Mouse (Mus musculus): ENCODE results near the gene Arid1b. TPM values are rescaled to one million over a fixed set of nuclear protein-coding genes. Genes with fewer than 3 reads are reported as not detected.
A peak's percentile ranks its signal among the peaks of the same experiment; 100 is the strongest.
"Not testable (repeated sequence)": the region's sequence is repeated elsewhere in the genome, so short reads cannot be mapped to it uniquely, and the experiment has no call there.

Gene Arid1b
- total RNA-seq, 2 experiments from 2014 or later: 33.6 to 36.6 TPM

DNA sequence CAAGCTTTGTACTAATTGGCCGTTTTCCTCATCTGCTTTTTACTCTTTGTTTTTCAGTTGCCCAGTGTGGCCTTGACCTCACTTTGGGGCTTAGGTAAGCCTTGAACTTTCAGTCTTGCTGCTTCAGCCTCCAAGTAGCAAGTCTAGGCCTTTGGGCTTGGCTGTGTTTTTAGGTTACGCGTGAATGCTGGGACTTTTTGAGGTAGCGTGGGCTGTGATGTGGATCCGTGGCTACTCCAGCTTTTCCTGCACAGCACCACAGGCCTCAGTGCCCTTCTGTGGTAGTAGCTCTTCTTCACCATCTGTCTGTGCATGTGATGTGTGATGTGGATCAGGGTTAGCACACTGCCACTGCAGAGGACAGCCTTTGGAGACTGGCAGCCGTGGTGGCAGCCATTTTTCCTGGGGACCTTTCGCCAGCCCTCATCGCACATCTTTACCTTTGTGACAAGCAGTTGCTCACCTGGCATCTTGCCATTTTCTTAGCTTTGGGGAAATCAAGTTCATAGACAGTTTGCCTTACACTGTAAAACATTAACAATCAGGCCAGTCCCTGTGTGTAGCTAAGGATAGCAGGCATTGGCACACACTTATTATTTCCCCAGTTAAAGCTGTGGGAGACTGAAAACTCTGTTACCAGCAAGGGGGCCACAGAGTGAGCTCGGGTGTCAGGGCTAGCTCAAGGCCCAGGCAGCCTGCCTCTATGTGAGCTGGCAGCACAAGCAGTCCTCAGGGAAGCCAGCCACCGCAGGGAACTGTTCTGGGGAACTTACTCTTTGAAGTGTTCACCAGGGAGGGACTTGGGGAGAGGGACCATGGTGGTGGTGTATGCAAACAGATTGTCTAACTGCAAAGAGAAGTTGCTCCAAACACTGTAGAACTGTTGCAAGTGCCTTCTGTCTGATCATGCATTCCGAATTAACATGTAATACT is 112.4 kb downstream of the Arid1b start:
- intact Hi-C loops (cut with DNase I): no loop called here
- no peak for DNase-seq

DNA sequence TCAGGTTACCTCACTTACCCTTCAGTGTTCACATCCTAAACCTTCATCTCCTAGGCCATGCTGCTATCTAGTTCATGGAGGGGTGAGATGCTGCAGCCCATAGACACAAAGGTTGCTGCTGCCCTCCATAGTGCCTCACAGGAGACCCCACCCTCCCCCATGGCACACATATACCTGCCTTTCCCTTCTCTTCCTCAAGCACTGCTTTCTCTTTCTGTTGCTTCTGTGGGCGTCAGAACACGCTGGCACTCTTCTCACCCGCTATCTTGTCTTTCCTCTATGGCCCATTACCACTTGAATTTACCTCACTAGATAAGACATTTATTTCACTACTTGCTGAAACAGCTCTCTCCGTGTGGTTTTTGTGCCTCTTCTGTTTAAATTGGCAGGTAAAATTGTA is 113.4 kb downstream of the Arid1b start:
- intact Hi-C loops (cut with DNase I): no loop called here
- no peak for DNase-seq

DNA sequence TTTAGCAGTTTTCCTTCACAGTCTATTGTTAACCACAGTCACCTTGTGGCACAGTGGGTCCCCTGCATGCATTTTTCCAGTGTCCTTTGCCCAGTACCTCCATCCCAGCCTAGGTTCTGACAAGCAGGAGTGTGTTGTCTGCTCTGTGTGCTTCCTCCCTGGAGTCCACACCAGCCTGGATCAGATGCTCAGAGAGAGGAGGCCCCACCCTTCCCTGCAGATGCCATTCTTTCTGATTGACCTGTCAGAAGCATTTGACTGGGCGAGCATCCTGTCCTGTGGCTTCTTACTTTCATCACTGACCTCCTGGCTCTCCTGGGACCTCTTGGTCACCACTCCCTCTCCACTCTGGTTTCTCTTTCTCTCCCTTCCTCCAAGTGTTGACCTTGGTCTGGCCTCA is 113.9 kb downstream of the Arid1b start:
- intact Hi-C loops (cut with DNase I): no loop called here
- no peak for DNase-seq

DNA sequence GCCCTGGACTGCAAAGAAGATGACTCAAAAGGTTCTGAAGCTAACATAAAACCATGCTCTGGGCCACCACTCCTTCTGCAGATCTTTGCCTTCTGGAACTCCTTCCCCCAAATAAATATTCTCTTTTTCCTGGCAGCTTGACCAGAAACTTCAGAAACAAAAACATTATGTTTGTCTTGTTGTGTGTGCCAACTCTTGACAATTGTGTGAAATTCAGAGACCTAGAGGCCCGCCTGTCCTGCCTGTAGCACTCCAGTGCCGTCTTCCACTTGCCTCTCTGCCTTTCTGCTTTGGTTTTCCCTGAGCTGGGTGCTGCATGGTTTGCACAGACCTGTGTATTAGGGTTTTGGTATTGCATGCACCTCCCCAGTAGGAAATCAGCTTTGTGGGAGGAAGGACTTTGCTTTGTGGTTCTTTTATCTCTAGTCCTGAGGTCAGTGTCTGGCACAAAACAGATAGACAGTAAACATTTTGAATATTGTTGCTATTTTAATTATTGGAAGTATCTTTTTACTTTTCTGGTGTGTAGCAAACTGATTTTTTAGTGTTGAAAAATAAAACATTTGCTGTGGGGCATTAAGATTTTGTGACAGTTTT is 114.5 kb downstream of the Arid1b start:
- intact Hi-C loops (cut with DNase I): no loop called here
- DNase-seq: no peak

DNA sequence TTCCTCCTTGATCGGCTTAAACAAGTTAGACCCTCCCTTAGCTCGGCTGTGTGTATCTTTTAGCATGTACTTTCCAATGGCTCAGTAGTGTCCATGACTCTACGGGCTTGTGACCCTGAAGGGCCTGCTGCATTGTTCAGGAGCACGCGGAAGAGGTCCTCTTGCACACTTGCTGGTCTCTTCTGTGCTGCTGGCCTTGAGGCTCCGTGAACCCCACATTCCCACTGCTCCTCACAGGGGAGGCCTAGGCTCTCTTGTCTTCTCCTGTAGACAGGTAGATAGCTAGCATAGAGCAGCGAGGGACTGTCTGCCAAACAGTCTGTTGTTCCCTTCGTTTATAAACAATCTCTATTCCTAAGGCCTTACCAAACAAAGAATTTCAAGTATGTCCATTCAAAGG is 115.2 kb downstream of the Arid1b start:
- intact Hi-C loops (cut with DNase I): no loop called here
- no peak for DNase-seq

DNA sequence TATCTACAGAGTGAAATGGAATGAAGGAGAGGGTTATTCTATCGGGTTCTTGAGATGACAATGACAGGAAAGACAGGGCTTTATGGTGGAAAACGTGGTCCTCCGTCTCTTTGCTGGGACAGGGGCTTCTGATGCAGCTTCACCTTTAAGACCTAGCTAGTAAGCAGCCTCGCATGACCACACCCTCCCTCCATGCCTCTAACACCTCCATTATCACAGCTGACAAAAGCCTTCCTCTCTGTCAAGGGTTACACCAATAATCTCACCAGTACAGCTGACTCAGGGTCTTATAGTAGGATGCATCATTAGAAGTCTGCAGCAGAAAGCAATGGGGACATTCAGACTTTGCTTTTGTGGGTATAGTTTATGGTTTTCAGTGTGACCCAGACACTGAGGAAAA is 116.0 kb downstream of the Arid1b start:
- intact Hi-C loops (cut with DNase I): no loop called here
- DNase-seq: no peak

DNA sequence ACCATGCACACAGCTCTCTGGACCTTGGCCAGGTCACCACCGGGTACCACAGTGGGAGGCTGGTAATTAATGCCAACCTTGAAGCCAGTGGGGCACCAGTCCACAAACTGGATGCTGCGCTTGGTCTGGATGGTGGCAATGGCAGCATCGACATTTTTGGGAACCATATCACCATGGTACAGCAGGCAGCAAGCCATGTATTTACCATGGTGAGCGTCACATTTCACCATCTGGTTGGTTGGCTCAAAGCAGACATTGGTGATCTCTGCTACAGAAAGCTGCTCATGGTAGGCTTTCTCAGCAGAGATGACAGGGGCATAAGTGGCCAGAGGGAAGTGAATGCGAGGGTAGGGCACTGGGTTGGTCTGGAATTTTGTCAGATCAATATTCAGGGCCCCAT is 116.8 kb downstream of the Arid1b start:
- intact Hi-C loops (cut with DNase I); DNase-seq: not testable (repeated sequence)

DNA sequence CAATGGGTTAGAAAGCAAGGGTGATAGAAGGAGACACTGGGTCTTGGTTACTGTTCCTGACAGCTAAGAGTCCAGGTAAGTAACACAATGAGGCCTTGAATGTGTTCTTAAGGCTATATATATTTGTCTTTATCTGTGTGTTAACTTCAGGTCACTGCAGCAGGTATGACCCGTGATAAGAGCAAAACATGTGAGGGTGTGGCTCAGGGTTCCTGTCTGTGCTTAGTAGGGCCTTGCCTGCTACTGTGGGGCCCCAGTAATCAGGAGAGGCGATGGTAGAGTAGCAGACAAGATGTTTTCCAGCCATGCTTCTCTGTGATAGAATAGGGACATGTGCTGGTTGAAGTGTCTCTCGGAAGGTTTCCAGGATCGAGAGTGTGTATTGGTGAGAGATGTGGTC is 118.0 kb downstream of the Arid1b start:
- no peak for DNase-seq
- intact Hi-C loops (cut with DNase I): no loop called here

DNA sequence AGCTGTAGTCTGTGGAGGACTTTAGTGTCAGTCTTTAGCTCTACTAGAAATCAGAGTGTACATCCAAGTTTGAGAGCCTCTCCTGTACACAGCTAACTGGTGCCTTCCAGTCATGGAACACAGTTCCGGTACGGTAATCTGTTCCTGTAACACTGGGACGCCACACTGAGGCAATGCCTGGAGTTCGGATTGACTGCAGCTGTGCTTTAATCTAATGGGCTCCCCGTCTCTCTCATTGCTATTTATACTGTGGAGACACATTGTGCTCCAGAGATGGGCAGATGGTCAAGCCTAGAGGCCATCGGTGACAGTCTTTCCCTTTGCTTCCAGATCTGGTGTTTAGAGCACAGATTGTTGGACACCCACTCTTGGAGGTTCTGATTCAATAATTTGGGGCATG is 121.8 kb downstream of the Arid1b start:
- peak; percentile 45 to 55 for DNase-seq
- intact Hi-C loops (cut with DNase I): no loop called here

DNA sequence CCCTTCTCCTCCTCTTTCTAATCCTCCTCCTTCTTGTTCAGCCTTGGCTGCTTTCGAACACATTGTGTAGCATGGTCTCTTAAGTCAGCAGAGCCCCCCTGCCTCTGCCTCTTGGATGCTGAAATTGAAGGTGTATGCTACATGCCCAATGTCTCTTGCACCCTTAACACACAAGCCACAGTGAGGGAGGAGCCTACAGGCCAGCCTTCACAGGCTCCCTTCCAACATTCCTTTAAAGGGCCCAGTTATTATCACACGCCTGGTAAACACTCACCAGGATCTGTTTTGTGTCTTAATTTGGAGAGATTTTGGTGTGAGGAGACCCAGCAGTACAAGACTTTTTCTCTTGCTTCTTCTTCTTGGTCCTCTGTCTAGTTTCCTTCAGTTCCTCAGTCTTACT is 122.9 kb downstream of the Arid1b start:
- intact Hi-C loops (cut with DNase I): no loop called here
- no peak for DNase-seq

DNA sequence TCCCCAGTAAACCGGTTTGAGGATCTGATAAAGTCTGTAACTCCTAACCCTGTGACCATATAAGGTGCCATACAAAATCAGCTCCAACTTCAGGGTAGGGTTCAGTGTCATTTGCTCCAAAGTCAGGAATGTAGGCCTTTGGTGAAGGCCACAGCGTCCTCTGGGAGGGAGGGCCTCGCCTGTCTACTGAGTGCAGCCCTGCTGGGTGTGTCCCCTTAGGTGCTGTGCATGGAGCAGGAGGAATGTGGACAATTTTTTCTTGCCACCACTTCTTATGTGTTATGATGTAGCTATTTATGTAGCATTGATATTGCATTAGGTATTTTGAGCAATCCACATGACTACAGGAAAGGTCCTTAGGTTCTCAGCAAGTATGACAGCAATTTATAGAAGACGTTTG is 124.0 kb downstream of the Arid1b start:
- intact Hi-C loops (cut with DNase I): no loop called here
- no peak for DNase-seq

DNA sequence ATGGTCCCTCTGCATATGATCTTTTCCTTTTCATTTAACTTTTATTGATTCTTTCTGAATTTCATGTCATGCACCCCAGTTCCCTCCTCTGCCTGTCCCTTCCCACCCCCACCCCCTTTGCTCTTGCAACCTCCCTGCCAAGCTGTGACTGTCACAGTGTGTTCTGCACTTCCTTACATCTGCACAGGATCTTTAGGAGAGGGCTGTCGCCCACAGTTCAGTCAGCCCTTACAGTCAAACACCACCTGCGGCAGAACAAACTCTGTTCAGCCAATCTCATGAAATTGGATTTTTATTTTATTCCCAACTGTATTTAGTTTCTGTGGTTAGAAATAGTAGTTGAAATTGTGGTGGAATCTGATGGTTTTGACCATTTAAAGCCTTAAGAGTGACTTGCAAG is 130.5 kb downstream of the Arid1b start:
- intact Hi-C loops (cut with DNase I): no loop called here
- DNase-seq: no peak

DNA sequence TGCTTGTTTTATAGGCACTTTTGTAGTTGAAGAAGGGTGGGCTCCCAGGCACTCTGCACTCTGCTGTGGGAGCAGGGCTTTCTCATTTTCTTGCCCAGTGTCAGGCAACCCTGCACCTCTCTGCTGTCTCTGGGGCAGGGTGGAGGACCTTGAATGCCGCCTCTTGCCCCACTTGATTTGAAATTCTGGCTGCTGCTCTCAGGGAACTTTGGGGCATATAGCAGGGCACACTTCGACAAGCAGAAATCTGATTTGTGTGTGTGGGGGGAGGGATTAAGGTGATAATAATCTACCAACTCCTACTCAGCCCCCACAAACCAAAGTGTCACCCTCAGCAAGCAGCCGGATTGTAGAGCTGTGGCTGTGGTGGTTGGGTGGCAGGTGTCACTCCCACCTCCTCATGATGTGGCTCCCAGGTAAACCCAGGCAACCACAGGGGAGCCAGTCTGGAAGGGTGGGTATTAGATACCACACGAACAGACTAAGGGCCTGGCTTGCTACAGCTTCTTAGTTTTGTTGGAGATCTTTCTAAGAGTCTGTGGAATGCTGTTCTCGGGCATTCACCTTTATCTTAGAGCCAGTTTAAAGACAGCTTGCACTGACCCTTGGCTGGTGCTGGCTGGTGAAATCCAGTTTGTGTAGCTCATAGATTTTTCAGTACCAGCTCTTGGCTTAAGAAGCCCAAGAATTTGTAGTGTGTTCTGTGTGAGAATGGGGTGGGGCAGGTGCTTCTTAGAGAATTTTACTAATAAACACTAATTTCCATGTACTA is 131.1 kb downstream of the Arid1b start:
- intact Hi-C loops (cut with DNase I): no loop called here
- DNase-seq: no peak

DNA sequence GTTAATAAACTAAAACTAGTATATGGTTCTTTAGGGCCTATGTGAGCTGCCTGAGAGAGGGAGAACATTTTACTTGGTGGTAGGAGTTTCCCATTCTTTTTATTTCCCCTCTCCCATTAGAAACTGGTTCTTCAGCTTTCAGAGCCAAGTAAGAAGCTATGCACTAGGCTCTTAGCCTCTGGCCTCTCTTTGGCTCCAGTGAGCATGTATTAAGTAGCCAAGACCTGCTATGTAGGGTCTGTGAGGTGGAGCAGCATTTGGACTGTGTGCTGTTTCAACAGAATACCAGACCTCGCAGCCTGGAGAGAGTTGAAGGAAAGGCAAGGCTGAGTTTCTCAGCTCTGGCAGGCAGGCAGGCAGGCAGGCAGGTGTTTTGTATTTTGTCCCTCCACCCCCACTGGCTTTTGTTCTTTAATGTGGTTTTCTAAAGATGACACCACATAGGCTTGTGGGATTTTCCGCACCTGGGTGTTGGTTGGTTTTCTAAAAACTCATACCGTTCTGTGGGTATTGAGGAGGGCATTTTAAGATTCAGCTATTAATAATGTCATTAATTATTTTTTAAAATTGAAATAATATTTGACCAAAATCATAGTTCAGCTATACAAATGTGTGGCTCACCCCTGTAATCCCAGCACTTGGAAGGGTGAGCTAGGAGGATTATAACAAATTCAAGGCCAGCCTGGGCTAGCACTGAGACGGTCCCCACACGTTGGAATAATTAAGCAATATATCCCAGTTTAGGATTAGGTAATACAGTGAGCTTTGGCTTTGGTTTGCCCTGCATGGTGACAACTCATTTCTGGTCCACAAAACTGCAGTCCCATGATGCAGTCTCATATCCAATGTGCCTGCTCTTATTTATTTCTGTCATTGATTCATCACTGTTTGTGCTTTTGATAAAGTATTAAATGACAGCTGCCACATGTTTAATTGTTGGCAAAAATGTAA is 132.0 kb downstream of the Arid1b start:
- DNase-seq: no peak
- intact Hi-C loops (cut with DNase I): no loop called here

DNA sequence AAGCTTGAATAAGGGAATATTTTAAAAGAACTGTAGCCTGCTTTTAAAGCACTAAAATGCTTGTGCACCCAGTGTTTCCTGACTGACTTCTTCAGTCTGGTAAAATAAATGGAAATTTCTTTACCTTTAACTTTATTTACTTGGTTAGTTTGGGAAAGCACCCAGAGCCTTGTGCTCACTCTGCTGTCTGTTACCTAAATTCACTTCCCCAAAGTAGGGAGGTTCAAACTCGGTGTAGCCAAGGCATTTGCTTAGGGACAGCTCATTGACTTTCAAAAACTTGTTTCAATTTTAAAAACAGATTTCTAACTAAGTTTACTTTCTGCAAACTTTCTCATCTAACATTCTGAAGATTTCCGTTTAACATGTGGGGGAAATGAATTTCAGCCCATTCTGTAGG is 135.5 kb downstream of the Arid1b start:
- intact Hi-C loops (cut with DNase I): no loop called here
- no peak for DNase-seq

DNA sequence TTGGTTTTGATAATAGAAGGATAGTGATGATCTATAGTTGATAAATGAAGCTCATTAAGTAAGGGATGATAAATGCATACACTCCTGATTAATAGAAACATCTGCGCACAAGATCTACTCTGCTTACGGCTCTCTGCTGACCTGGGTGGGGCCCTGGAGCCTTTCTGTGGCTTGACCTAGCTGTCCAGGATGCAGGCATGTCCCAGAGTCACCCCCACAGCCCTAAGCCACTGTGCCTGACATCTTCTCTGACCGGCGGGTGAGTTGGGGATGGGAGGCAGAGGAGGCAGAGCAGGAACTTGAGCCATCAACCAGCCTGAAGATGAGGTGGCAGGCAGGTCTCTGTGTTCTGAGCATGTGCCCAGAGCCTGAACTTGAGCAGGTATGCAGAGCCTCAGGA is 136.0 kb downstream of the Arid1b start:
- intact Hi-C loops (cut with DNase I): no loop called here
- no peak for DNase-seq

DNA sequence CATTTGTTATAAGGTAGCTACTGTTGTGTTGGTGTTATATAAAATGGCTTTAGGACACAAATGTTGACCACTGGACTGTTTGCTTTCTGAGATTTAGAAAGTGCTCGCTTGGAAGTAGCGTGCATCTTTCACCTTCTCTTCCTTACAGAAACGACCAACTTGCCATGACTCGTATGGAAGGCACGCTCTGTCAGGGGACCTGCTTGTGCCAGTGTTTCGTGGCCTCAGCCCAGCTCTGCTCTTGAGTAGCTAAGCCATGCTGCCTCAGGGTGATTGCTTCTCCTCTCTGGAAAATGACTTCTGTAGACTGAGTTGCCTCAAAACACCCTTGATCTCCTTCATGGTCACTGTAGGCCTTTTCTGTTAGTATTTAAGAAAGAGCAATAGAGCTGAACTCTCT is 137.6 kb downstream of the Arid1b start:
- DNase-seq: no peak
- intact Hi-C loops (cut with DNase I): no loop called here

DNA sequence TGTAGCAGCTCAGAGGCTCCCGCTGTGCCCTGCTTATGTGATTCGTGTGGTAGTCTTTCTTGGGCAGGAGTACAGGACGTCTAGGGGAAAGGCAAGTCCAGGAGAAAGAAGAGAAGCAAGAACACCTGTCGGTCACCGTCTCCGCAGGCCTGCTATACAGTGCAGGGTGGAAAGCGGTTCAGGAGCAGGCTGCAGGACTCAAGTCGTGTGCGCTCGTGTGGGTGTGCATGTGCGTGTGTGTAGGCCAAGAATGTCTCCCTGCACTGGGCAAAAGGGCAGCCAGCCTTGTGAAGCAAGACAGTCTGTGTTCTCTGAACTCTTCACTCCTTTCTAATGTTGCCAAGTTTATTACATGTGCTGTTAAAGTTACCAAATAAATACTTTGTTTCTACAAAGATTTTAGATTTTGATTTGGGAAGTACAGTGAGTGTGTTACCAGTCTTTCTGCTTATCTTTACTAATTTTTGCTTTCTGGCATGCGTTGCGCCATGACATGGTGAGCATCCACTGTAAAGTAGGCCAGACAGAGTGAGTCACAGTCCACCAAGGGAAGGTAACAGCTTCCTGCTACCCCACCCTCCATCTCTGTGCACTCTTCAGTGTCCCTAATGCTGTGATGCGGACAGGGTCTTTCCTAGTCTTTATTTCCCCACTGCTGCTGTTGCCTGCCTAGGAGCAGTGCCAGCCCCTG is 138.3 kb downstream of the Arid1b start:
- no peak for DNase-seq
- intact Hi-C loops (cut with DNase I): no loop called here

DNA sequence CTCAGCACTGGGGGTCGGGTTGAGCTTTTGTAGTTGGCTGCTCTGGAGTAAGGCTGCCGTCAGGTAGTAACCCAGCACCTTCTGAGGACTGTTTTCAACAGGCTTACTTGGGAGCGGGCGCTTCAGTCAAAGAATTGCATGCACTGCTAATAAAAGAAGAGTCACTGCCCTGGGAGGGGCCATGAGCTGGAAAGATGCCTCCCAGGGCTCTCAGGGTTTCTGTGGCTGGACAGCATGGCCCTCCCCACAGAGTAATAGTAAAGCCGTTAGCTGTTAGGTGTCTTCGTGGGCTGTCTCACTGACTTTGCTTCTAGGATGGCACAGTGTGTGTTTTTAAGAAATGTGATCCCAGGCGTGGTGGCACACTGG is 138.8 kb downstream of the Arid1b start:
- no peak for DNase-seq
- intact Hi-C loops (cut with DNase I): no loop called here

DNA sequence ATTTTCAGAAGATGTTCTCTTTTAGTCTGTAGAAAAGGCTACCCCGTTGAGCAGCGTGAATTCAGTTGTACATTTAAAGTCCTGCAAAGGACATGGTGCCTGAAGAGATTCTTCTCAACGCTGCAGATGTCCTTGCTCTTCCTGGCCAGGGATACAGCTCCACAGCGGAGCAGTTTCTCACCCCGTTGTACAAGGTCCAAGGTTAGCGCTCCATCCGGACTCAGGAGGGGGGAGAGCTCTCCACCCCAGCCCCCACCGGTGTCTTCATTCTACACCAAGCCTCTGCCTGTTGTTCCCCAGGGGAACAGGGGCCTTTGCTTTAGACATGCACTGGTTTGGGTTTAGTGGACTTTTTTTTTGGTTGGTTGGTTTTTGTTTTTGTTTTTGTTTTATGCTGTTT is 139.7 kb downstream of the Arid1b start:
- DNase-seq: no peak
- intact Hi-C loops (cut with DNase I): no loop called here

All from heart, postnatal 14 days (tissue).